Mouse (Mus musculus) stomach, embryonic 16.5 days (tissue): ENCODE measurements around the gene Ptgir. TPM values are rescaled to one million over a fixed set of nuclear protein-coding genes. Genes with fewer than 3 reads are reported as not detected.

Experiments used
- ATAC-seq: fragments of 200-750 bp; cut with Nextera tagmentation; 2 replicates; pipeline ENCODE4 v1.8.0; 2017; ENCODE audit warnings: moderate number of reproducible peaks, moderate TSS enrichment; ENCODE audit not compliant: insufficient read depth, low FRiP score
- H3K27ac ChIP-seq: fragments of 300-500 bp; sonication (generic); 2 replicates; pipeline ENCODE4 v1.5.1; 2014; ENCODE audit warnings: low read length
- H3K27me3 ChIP-seq: fragments of 300-500 bp; sonication (generic); 2 replicates; pipeline ENCODE4 v1.6.1; 2014; ENCODE audit warnings: low read length, control low read depth, mixed read lengths; ENCODE audit not compliant: control insufficient read depth, insufficient read depth
- H3K36me3 ChIP-seq: fragments of 300-500 bp; sonication (generic); 2 replicates; pipeline ENCODE4 v1.6.1; 2014; ENCODE audit warnings: low read length; ENCODE audit not compliant: control insufficient read depth, insufficient read depth
- H3K4me1 ChIP-seq: fragments of 300-500 bp; sonication (generic); 2 replicates; pipeline ENCODE4 v1.6.1; 2014; ENCODE audit warnings: low read length, control low read depth, mixed read lengths; ENCODE audit not compliant: control insufficient read depth, insufficient read depth
- H3K4me2 ChIP-seq: fragments of 300-500 bp; sonication (generic); 2 replicates; pipeline ENCODE4 v1.6.1; 2014; ENCODE audit warnings: low read depth, low read length, mixed read lengths
- H3K4me3 ChIP-seq: fragments of 300-500 bp; sonication (generic); replicated peaks from 2 replicates; pipeline ENCODE4 v1.5.1; 2014; ENCODE audit warnings: mild to moderate bottlenecking, low read length
- H3K9ac ChIP-seq: fragments of 300-500 bp; sonication (generic); 2 replicates; pipeline ENCODE4 v1.6.1; 2014; ENCODE audit warnings: low read length
- H3K9me3 ChIP-seq: fragments of 300-500 bp; sonication (generic); replicated peaks from 2 replicates; pipeline ENCODE4 v1.6.1; 2016; ENCODE audit warnings: low read length, control low read depth; ENCODE audit not compliant: control insufficient read depth
- WGBS: fragments of 180-500 bp; shearing (Covaris S2); extraction: QIAGEN DNeasy Blood & Tissue Kit; methylation state at CpG from one replicate; pipeline ENCODE4 v1.1.7; 2014; 5-methylcytosine and 5-hydroxymethylcytosine counted together
- polyA plus RNA-seq: library from polyadenylated mRNA; unstranded; fragments of >200 nt; fragmentation: Nextera tagmentation; extraction: Ambion mirVana; gene quantifications from 2 replicates; pipeline ENCODE4 v1.2.1, GENCODE M21; 2015

The Ptgir gene
- polyA plus RNA-seq, 1 experiment from 2014 or later, result 3.2 TPM

DNA sequence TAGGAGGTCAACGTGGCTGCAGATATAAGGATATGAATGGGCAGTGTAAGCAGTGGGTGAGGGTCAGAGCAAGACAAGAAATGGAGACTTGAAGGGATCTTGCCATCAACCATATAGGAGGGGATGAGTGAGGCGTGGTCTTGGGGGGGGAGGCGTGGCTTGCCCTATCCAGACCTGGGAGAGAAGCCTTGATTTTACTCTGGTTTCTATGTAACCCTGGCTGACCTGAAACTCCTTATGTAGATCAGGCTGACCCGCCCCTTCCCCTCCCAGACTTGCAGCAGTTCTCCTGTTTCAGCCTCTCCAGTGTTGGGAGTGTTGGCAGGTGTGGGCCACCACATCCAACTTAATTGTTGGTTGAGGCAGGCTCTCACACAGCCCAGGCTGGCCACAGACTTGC is 22.0 kb upstream of the Ptgir start:
- ATAC-seq, result no peak
- Histone ChIP-seq H3K9me3 (peaks cover 14% of the 10 kb centered on the region), H3K4me1 (peaks cover 14% of the 10 kb centered on the region), H3K4me3 (no peak overlapping the region), H3K27me3 (peaks cover 9% of the 10 kb centered on the region), H3K27ac (no peak overlapping the region), H3K9ac (no peak overlapping the region), H3K36me3 (peaks cover 23% of the 10 kb centered on the region), H3K4me2 (no peak overlapping the region)
- 76% methylated on average over 4 of the region's 4 CpGs for WGBS

DNA sequence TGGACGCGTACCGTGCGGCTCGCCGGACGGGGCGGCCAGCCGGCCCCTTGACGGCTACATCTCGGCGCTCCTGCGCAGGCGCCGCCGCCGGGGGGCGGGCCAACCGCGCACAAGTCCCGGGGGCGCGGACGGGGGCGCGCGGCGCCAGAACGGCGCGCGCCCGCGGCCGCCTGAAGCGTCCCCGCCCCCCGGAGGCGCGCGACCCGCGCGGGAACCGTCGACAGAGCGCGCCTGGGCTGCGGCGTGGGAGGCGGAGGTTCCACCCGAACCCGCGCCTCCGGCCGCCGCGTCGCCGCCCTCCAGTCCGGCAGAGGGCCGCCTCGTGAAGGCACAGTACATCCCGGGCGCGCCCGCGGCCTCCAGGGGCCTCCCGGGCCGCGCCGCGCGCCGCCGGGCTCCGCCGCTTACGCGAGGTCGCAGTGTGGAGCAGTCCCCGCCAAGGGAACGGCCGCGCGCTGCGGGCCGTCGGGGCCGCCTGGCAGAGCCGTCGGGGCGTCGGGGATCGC is 21.0 kb upstream of the Ptgir start:
- Histone ChIP-seq H3K4me1 (peaks cover 10% of the 10 kb centered on the region), H3K27ac (no peak overlapping the region), H3K36me3 (peaks cover 23% of the 10 kb centered on the region), H3K4me2 (peak overlapping the region; percentile 39), H3K27me3 (peaks cover 9% of the 10 kb centered on the region), H3K9me3 (peaks cover 14% of the 10 kb centered on the region), H3K4me3 (peak overlapping the region; percentile 33), H3K9ac (no peak overlapping the region)
- WGBS, result 23% methylated on average over 76 of the region's 95 CpGs
- 0 out of 2 replicates have a peak, but pooled peaks have one; percentile 12 for ATAC-seq

DNA sequence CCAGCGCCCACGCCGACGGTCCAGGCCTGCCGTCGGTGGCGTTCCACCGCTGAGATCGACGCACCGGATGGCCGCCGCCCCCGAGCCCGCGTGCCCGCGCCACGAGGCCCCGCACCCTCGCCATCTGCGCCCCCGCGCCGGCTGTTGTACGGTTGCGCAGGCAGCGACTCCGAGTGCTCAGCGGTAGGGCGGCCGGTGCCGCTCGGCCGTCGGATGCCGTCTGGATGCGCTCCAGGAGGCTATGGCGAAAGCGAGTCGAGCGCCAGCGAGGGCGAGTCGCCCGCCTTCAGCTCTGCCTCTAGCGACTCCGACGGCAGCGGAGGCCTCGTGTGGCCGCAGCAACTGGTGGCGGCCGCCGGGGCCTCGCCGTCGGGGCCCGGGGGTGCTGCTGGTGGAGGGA is 20.4 kb upstream of the Ptgir start:
- no peak for ATAC-seq
- Histone ChIP-seq H3K4me3 (peak overlapping the region; percentile 33; the same call in 1 of the 2 replicates), H3K27me3 (peaks cover 10% of the 10 kb centered on the region), H3K27ac (no peak overlapping the region), H3K4me1 (peaks cover 10% of the 10 kb centered on the region; the same call in 1 of the 2 replicates), H3K4me2 (no peak overlapping the region), H3K9me3 (peaks cover 14% of the 10 kb centered on the region), H3K36me3 (peaks cover 23% of the 10 kb centered on the region), H3K9ac (no peak overlapping the region)
- 56% methylated on average over 58 of the region's 59 CpGs for WGBS

GRCm38 (mm10) chr7:16890536-16890935 is 15.8 kb upstream of the Ptgir start:
- Histone ChIP-seq H3K27ac (peak overlapping the region; percentile 97), H3K27me3 (peaks cover 15% of the 10 kb centered on the region), H3K4me1 (peaks cover 37% of the 10 kb centered on the region), H3K36me3 (peaks cover 10% of the 10 kb centered on the region), H3K4me2 (peak overlapping the region; percentile 68), H3K9ac (peak overlapping the region; percentile 37; the same call in 1 of the 2 replicates), H3K4me3 (peak overlapping the region; percentile 13; the same call in 1 of the 2 replicates), H3K9me3 (peaks cover 9% of the 10 kb centered on the region)
- WGBS, result 24% methylated on average over 6 of the region's 6 CpGs
- peak; percentile 0; the same call in 1 of the 2 replicates for ATAC-seq

GRCm38 (mm10) chr7:16890944-16891343 is 15.3 kb upstream of the Ptgir start:
- H3K4me1 ChIP-seq, result peaks cover 38% of the 10 kb centered on the region
- H3K9me3 ChIP-seq, result peaks cover 5% of the 10 kb centered on the region
- H3K4me3 ChIP-seq, result peak overlapping the region; percentile 40
- H3K9ac ChIP-seq, result peak overlapping the region; percentile 37; the same call in 1 of the 2 replicates
- H3K4me2 ChIP-seq, result peak overlapping the region; percentile 68
- WGBS, result under 1% methylated on average over 23 of the region's 23 CpGs
- peaks cover 11% of the 10 kb centered on the region; the same call in 1 of the 2 replicates for H3K27me3 ChIP-seq
- peak; percentile 84 for ATAC-seq
- peak overlapping the region; percentile 97 for H3K27ac ChIP-seq
- H3K36me3 ChIP-seq, result peaks cover 6% of the 10 kb centered on the region

DNA sequence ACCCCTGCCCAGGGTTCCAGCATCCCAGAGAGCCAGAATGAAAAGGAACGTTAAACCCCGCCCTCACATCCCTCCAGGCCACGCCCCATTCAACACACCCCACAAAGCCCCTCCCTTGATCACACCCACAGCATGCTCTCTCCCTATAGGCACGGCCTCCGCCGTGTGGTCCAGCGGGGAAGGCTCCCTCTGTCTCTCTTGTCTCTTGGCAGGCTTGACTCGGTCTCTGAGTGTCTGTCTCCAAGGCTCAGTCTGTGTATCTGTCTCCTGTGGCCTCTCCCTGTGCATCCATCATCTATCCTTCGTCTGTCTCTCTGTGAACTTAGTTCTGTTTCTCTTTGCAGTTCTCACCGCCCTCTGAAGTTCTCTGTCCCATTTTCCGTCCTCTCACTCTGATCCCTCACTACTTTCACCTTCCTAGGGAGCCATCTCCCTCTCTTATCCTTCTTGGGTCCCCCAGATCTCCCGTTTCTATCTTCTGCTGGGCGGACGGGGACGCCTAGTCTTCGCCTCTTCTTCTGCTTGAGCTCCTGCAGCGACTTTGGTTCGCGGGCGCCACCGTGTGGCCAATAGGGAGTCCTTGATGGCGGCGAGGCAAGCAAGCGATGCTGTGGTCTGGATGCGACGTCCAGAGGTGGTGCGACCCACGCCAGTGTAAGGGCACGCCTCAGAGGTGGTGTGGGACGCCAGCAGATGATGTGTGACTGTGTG is 14.5 kb upstream of the Ptgir start, which contains the start of gene Gng8:
Gene Gng8, plus strand, starts transcription at position 146 of the 711 bp plus-strand sequence.
- Histone ChIP-seq H3K27ac (peak within 1 kb of the TSS; percentile 97), H3K9ac (peak within 1 kb of the TSS; percentile 65), H3K4me1 (peaks cover 38% of the 10 kb centered on the region), H3K27me3 (peaks cover 9% of the 10 kb centered on the region; the same call in 1 of the 2 replicates), H3K9me3 (no peaks in the 10 kb centered on the region), H3K36me3 (no peaks in the 10 kb centered on the region), H3K4me2 (peak within 1 kb of the TSS; percentile 68), H3K4me3 (peak within 1 kb of the TSS; percentile 40)
- under 1% methylated on average over 30 of the region's 30 CpGs for WGBS
- ATAC-seq, result peak; percentile 87

GRCm38 (mm10) chr7:16892352-16892730 is 13.9 kb upstream of the Ptgir start:
- WGBS, result 43% methylated on average over 9 of the region's 9 CpGs
- no peak for ATAC-seq
- peaks cover 38% of the 10 kb centered on the region for H3K4me1 ChIP-seq
- peaks cover 9% of the 10 kb centered on the region; the same call in 1 of the 2 replicates for H3K27me3 ChIP-seq
- peak overlapping the region; percentile 40 for H3K4me3 ChIP-seq
- H3K9me3 ChIP-seq, result no peaks in the 10 kb centered on the region
- peak overlapping the region; percentile 68 for H3K4me2 ChIP-seq
- peak overlapping the region; percentile 59 for H3K9ac ChIP-seq
- peak overlapping the region; percentile 97 for H3K27ac ChIP-seq
- H3K36me3 ChIP-seq, result no peaks in the 10 kb centered on the region

DNA sequence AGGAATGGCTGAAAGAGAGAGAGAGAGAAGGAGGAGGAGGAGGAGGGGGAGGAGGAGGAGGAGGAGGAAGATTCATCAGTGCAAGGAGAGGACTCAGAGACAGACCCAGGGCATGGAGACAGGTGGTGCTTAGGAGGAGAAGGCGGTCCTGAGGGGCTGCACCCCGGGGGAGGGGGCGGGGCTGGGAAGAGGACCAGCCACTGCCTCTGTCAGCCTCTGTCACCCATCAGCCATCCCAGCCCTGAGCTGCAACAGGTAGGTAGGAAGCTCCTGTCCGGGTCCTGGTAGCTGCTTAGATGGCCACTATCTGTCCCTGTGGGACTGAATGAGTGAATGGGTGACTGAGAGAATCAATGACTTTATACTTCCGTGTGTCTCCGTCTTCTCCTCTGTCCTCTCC is 12.7 kb upstream of the Ptgir start:
- no peaks in the 10 kb centered on the region for H3K9me3 ChIP-seq
- H3K27me3 ChIP-seq, result peaks cover 9% of the 10 kb centered on the region; the same call in 1 of the 2 replicates
- no peaks in the 10 kb centered on the region for H3K36me3 ChIP-seq
- peaks cover 38% of the 10 kb centered on the region for H3K4me1 ChIP-seq
- H3K4me3 ChIP-seq, result no peak overlapping the region; the same call in 1 of the 2 replicates
- WGBS, result 14% methylated on average over 6 of the region's 6 CpGs
- ATAC-seq, result no peak
- H3K27ac ChIP-seq, result no peak overlapping the region
- H3K4me2 ChIP-seq, result peak overlapping the region; percentile 68; the same call in 1 of the 2 replicates
- no peak overlapping the region for H3K9ac ChIP-seq

DNA sequence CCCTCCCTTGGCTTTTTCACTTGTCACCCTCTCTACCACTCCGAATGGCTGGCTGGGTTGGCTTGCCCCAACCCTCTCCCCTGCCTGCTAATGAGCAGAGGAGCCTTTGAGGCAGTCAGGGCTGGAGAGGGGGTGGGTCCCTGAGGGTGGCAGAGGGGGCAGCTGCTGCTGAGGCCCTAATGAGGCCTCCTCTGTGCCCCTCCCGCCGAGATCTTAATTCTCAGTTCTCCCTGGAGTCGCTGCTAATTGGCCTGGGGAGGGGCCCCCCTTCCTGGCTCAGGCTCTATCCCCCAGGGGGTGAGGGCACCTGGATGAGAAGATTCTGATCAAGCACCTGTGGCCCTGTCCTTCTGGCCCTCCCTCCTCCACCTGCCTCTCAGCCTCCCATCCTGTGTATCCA is 12.0 kb upstream of the Ptgir start:
- Histone ChIP-seq H3K27me3 (peaks cover 9% of the 10 kb centered on the region; the same call in 1 of the 2 replicates), H3K9ac (peak overlapping the region; percentile 11; the same call in 1 of the 2 replicates), H3K9me3 (no peaks in the 10 kb centered on the region), H3K27ac (no peak overlapping the region), H3K4me2 (peak overlapping the region; percentile 55), H3K36me3 (no peaks in the 10 kb centered on the region), H3K4me1 (peaks cover 38% of the 10 kb centered on the region), H3K4me3 (no peak overlapping the region)
- ATAC-seq, result no peak
- WGBS, result 18% methylated on average over 4 of the region's 4 CpGs
